Mouse (Mus musculus): Measurements from ENCODE around the gene Dennd1b. TPM values are rescaled to one million over a fixed set of nuclear protein-coding genes. Genes with fewer than 3 reads are reported as not detected.

The Dennd1b gene
- polyA plus RNA-seq, 1 experiment from 2014 or later: 13.1 TPM

DNA sequence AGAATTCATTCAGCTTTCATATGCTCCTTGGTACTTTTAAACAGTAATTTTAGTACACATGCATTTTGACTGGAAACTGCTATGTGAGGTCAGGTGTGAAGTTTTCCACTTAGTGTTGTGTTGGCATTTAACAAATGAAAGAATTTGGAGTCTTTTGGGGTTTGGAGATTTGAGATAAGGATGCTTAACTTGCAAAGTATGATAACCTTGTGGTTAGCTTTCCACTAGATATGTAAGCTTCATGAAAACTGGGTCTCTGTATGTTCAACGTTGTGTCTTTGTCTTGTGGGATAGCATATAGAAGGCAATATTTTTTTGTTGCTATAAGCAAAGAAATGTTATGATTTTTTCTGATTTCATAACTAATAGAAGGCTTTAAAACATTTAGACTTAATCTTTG lies 114.8 kb downstream of the Dennd1b start:
- no peaks in the 10 kb centered on the region for H3K27me3 ChIP-seq (ENCODE audit: control insufficient read depth, insufficient read depth, low read length)

DNA sequence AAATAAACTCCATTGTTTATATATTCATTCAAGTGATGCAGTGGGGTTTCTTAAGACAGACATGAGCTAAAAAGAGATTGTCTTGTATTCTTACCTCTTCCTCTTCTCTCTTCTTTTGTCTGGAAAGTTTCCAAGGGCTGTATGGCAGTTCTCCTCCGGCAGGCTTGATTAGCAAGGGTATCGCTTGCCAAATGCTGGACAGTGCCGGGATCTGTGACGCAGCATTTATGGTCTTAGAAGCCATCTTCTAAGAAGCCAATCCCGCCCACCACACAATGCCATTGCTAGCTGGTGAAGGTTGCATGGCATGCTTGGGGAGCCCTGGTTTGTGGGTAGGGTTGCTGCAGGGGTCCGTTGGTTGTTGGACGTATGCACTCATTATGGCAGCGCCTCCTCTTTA lies 115.8 kb downstream of the Dennd1b start:
- no peaks in the 10 kb centered on the region for H3K4me1 ChIP-seq (ENCODE audit: control insufficient read depth, insufficient read depth, low read length)
- 83% methylated on average over 8 of the region's 8 CpGs for WGBS

More for the DNA sequence above, 114.8 kb downstream of the Dennd1b start:
- Histone ChIP-seq H3K36me3 (ENCODE audit: control insufficient read depth, insufficient read depth, low read length) (no peaks in the 10 kb centered on the region), H3K9ac (ENCODE audit: low read depth, low read length) (no peak overlapping the region), H3K4me2 (replicated peaks; ENCODE audit: low read depth, low read length) (no peak overlapping the region), H3K4me3 (ENCODE audit: low read length) (no peak overlapping the region), H3K4me1 (ENCODE audit: control insufficient read depth, insufficient read depth, low read length) (no peaks in the 10 kb centered on the region), H3K27ac (ENCODE audit: low read depth, low read length) (no peak overlapping the region), H3K9me3 (ENCODE audit: control insufficient read depth, low read length) (no peaks in the 10 kb centered on the region)
- ATAC-seq (ENCODE audit: low FRiP score, low TSS enrichment): no peak
- 93% methylated on average over 1 of the region's 1 CpGs for WGBS

DNA sequence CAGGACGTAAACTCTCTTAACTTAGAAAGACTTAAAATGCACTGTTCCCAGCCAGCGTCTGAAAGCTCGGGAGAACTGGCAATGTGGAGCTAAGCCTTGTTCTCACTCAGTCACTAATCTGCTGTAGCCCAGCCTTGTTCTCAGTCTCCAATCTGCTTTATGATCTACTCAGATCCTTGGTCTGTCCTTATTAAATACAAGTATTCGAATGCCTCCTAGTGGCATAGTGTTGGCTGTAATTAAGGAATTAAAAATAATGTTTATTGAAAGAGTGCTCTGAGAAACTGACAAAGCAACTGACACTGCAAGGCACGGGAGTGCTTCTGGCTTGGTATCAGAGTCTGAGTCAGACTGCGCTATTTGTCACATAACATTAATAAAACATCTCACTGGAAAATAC lies 116.3 kb downstream of the Dennd1b start:
- no peak overlapping the region for H3K4me3 ChIP-seq (ENCODE audit: low read length)
- H3K9ac ChIP-seq (ENCODE audit: low read depth, low read length): no peak overlapping the region
- ATAC-seq (ENCODE audit: low FRiP score, low TSS enrichment): no peak
- no peak overlapping the region for H3K4me2 ChIP-seq (replicated peaks; ENCODE audit: low read depth, low read length)
- H3K4me1 ChIP-seq (ENCODE audit: control insufficient read depth, insufficient read depth, low read length): no peaks in the 10 kb centered on the region
- no peaks in the 10 kb centered on the region for H3K27me3 ChIP-seq (ENCODE audit: control insufficient read depth, insufficient read depth, low read length)
- no peak overlapping the region for H3K27ac ChIP-seq (ENCODE audit: low read depth, low read length)
- no peaks in the 10 kb centered on the region for H3K36me3 ChIP-seq (ENCODE audit: control insufficient read depth, insufficient read depth, low read length)
- WGBS: 85% methylated on average over 6 of the region's 6 CpGs
- H3K9me3 ChIP-seq (ENCODE audit: control insufficient read depth, low read length): no peaks in the 10 kb centered on the region

More for the DNA sequence above, 115.8 kb downstream of the Dennd1b start:
- Histone ChIP-seq H3K27me3 (ENCODE audit: control insufficient read depth, insufficient read depth, low read length) (no peaks in the 10 kb centered on the region), H3K9ac (ENCODE audit: low read depth, low read length) (no peak overlapping the region), H3K4me2 (replicated peaks; ENCODE audit: low read depth, low read length) (no peak overlapping the region), H3K36me3 (ENCODE audit: control insufficient read depth, insufficient read depth, low read length) (no peaks in the 10 kb centered on the region), H3K4me3 (ENCODE audit: low read length) (no peak overlapping the region), H3K27ac (ENCODE audit: low read depth, low read length) (no peak overlapping the region), H3K9me3 (ENCODE audit: control insufficient read depth, low read length) (no peaks in the 10 kb centered on the region)
- no peak for ATAC-seq (ENCODE audit: low FRiP score, low TSS enrichment)

DNA sequence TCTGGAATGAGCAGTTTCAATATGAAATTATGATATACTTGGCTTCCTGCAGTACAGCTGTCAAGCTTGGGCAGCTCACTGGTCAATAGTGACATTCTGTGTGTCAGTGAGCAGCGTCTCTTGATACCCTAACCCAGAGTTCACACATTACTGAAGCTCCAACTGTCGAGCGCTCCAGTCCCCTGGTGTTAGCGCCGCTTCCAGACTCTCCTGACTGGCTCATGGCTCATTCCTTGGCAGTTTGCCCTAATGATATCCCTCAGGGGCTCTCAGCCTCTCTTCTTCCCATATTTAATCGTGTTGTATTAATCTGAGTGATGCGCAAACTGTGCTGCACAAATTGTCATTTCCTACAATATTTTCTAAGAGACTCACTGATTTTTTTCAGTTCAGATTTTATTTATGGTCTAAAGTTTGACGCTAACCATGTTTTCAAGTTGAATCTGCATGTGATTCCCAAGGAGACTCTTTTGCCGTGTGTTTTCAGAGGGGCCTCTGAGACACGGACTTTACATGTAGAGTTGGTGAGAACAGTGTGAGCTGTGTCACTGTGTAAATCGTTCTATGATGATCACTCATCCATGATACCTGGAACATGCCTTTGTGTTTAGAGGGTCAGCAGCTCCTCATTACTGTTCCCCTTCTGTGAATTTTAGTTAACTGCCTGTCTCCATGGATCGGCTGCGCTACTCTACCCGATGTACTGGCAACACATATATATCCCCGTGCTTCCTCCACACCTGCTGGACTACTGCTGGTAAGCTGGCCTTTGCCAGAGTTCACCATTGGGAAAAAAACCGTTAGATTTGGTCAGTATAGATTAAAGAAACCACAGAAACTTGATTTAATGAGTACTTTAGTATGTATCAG lies 117.5 kb downstream of the Dennd1b start:
- Histone ChIP-seq H3K36me3 (ENCODE audit: control insufficient read depth, insufficient read depth, low read length) (no peaks in the 10 kb centered on the region), H3K4me1 (ENCODE audit: control insufficient read depth, insufficient read depth, low read length) (no peaks in the 10 kb centered on the region), H3K9me3 (ENCODE audit: control insufficient read depth, low read length) (no peaks in the 10 kb centered on the region), H3K27ac (ENCODE audit: low read depth, low read length) (no peak overlapping the region), H3K9ac (ENCODE audit: low read depth, low read length) (no peak overlapping the region), H3K27me3 (ENCODE audit: control insufficient read depth, insufficient read depth, low read length) (no peaks in the 10 kb centered on the region), H3K4me2 (replicated peaks; ENCODE audit: low read depth, low read length) (no peak overlapping the region), H3K4me3 (ENCODE audit: low read length) (no peak overlapping the region)
- WGBS: 73% methylated on average over 16 of the region's 16 CpGs
- no peak for ATAC-seq (ENCODE audit: low FRiP score, low TSS enrichment)

DNA sequence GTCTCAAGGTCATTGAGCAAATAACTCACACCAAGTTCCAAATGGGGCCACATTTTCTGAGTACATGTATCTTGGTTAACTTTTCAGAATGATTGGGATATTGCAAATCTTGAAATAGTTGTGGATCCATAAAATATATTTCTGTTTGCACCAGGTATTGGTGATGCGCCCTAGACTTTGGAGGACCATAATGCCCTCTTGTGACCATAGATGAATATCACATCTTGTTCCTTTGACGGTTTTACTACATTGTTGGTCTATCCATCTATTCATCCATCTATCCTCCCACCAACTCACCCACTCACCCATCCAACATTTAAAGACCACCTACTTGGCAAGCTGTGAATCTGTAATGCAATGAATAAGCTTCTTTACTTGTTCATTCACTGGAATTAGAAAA lies 120.1 kb downstream of the Dennd1b start:
- H3K9ac ChIP-seq (ENCODE audit: low read depth, low read length): no peak overlapping the region
- no peaks in the 10 kb centered on the region for H3K9me3 ChIP-seq (ENCODE audit: control insufficient read depth, low read length)
- WGBS: 77% methylated on average over 2 of the region's 2 CpGs
- no peaks in the 10 kb centered on the region for H3K36me3 ChIP-seq (ENCODE audit: control insufficient read depth, insufficient read depth, low read length)
- H3K4me1 ChIP-seq (ENCODE audit: control insufficient read depth, insufficient read depth, low read length): no peaks in the 10 kb centered on the region
- H3K4me3 ChIP-seq (ENCODE audit: low read length): no peak overlapping the region
- H3K27me3 ChIP-seq (ENCODE audit: control insufficient read depth, insufficient read depth, low read length): no peaks in the 10 kb centered on the region
- ATAC-seq (ENCODE audit: low FRiP score, low TSS enrichment): no peak
- H3K27ac ChIP-seq (ENCODE audit: low read depth, low read length): no peak overlapping the region
- no peak overlapping the region for H3K4me2 ChIP-seq (replicated peaks; ENCODE audit: low read depth, low read length)

DNA sequence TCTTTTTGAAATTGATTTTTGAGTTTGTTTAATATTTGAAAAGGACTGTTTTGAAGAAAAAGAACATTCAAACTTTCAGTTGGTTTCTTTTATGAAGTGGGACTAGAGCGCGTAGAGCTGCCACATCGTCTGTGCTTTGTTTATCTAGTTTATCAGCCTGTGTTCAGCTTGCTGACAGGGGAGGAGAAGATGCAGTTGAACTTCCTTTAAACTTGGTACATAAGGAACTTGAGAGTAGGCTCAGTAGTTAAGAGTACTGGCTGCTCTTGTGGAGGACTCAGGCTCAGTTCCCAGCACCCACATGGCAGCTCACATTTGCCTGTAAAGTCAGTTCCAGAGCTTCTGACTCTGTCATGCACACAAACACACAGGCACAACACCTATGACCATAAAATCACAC lies 124.3 kb downstream of the Dennd1b start:
- Histone ChIP-seq H3K36me3 (ENCODE audit: control insufficient read depth, insufficient read depth, low read length) (no peaks in the 10 kb centered on the region), H3K4me3 (ENCODE audit: low read length) (no peak overlapping the region), H3K4me2 (replicated peaks; ENCODE audit: low read depth, low read length) (no peak overlapping the region), H3K4me1 (ENCODE audit: control insufficient read depth, insufficient read depth, low read length) (no peaks in the 10 kb centered on the region), H3K9me3 (ENCODE audit: control insufficient read depth, low read length) (no peaks in the 10 kb centered on the region), H3K9ac (ENCODE audit: low read depth, low read length) (no peak overlapping the region), H3K27me3 (ENCODE audit: control insufficient read depth, insufficient read depth, low read length) (no peaks in the 10 kb centered on the region), H3K27ac (ENCODE audit: low read depth, low read length) (no peak overlapping the region)
- ATAC-seq (ENCODE audit: low FRiP score, low TSS enrichment): no peak
- 85% methylated on average over 3 of the region's 3 CpGs for WGBS

DNA sequence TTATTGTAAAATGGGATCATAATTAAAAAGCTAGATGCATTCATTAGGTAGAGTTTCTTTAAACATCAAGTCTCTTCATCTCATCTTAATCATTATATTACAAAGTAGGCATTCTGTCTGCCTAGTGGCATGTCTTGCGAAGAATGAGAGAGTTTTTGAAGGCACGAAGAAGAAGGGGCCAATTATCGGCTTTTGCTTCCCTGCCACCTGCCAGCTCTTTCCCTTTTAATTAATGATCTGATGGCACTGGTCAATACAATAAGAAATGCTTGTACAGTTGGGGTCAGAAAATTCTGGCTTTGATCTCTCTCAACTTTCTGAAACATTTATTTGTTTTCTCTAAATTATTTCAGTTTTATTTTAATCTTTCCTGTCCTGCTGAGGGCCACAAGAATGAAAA lies 127.5 kb downstream of the Dennd1b start:
- Histone ChIP-seq H3K27me3 (ENCODE audit: control insufficient read depth, insufficient read depth, low read length) (no peaks in the 10 kb centered on the region), H3K9me3 (ENCODE audit: control insufficient read depth, low read length) (no peaks in the 10 kb centered on the region), H3K27ac (ENCODE audit: low read depth, low read length) (no peak overlapping the region), H3K4me3 (ENCODE audit: low read length) (no peak overlapping the region), H3K9ac (ENCODE audit: low read depth, low read length) (no peak overlapping the region), H3K4me2 (replicated peaks; ENCODE audit: low read depth, low read length) (no peak overlapping the region), H3K4me1 (ENCODE audit: control insufficient read depth, insufficient read depth, low read length) (no peaks in the 10 kb centered on the region), H3K36me3 (ENCODE audit: control insufficient read depth, insufficient read depth, low read length) (no peaks in the 10 kb centered on the region)
- 98% methylated on average over 3 of the region's 3 CpGs for WGBS
- ATAC-seq (ENCODE audit: low FRiP score, low TSS enrichment): no peak

DNA sequence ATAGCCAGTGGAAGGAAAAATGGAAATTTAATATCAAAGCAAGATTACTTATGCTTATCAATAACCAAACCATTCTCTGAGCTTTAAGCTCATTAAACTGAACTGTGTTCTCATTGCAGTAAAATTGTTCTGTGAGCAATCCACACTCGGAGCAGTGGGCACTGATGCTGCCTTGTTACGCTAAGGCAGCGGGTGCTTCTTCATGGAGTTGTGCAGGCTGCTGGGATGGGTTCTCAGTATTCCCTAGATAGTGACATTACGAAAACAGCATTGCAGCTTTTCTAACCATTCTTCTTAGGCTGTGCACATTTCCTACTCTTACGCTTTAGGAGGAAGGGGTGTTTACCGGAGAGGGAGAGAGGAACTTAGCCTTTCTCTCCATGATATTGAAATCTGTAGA lies 128.5 kb downstream of the Dennd1b start:
- H3K4me2 ChIP-seq (replicated peaks; ENCODE audit: low read depth, low read length): no peak overlapping the region
- 96% methylated on average over 6 of the region's 6 CpGs for WGBS

DNA sequence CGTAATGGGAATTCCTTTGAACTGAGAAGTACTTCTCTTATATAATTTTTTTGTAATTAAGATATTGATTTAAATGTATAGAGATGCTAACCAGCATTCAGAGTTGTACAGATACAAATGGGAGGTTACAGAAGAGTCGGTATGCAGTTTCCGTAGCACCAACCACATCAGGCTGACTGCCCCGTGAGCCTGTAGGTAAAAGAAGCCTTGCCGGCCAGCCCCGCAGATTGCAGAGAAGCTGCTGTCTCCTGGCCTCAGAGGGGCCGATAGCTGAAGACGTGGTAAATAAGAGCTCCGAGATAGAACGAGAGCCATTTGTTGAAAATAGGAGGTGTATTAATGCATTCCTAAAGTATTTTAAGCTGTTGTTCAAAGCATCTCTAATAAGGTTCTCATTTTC lies 128.9 kb downstream of the Dennd1b start:
- H3K27ac ChIP-seq (ENCODE audit: low read depth, low read length): no peak overlapping the region

More for the DNA sequence above, 128.5 kb downstream of the Dennd1b start:
- H3K9me3 ChIP-seq (ENCODE audit: control insufficient read depth, low read length): no peaks in the 10 kb centered on the region
- no peak overlapping the region for H3K27ac ChIP-seq (ENCODE audit: low read depth, low read length)
- ATAC-seq (ENCODE audit: low FRiP score, low TSS enrichment): no peak
- no peak overlapping the region for H3K9ac ChIP-seq (ENCODE audit: low read depth, low read length)
- H3K4me3 ChIP-seq (ENCODE audit: low read length): no peak overlapping the region
- H3K36me3 ChIP-seq (ENCODE audit: control insufficient read depth, insufficient read depth, low read length): no peaks in the 10 kb centered on the region
- H3K4me1 ChIP-seq (ENCODE audit: control insufficient read depth, insufficient read depth, low read length): no peaks in the 10 kb centered on the region
- no peaks in the 10 kb centered on the region for H3K27me3 ChIP-seq (ENCODE audit: control insufficient read depth, insufficient read depth, low read length)

More for the DNA sequence above, 128.9 kb downstream of the Dennd1b start:
- 82% methylated on average over 10 of the region's 10 CpGs for WGBS
- Histone ChIP-seq H3K4me2 (replicated peaks; ENCODE audit: low read depth, low read length) (no peak overlapping the region), H3K4me1 (ENCODE audit: control insufficient read depth, insufficient read depth, low read length) (no peaks in the 10 kb centered on the region), H3K9me3 (ENCODE audit: control insufficient read depth, low read length) (no peaks in the 10 kb centered on the region), H3K27me3 (ENCODE audit: control insufficient read depth, insufficient read depth, low read length) (no peaks in the 10 kb centered on the region), H3K9ac (ENCODE audit: low read depth, low read length) (no peak overlapping the region), H3K4me3 (ENCODE audit: low read length) (no peak overlapping the region), H3K36me3 (ENCODE audit: control insufficient read depth, insufficient read depth, low read length) (no peaks in the 10 kb centered on the region)
- no peak for ATAC-seq (ENCODE audit: low FRiP score, low TSS enrichment)

All from kidney, embryonic 14.5 days (tissue).